Mouse (Mus musculus) liver (tissue): ENCODE results near the gene Rbfox1.

Experiments used
- DNase-seq: peaks from one replicate; pipeline ENCODE4 v3.0.0-alpha.2; 2020; ENCODE audit warnings: mixed read lengths

Gene Rbfox1

GRCm38 (mm10) chr16:6719027-6719426 lies 833.9 kb downstream of the Rbfox1 start:
- DNase-seq, result no peak

- no peak for DNase-seq
Measured at GRCm38 (mm10) chr16:6732646-6733045, 847.5 kb downstream of the Rbfox1 start.

GRCm38 (mm10) chr16:6733427-6733826 lies 848.3 kb downstream of the Rbfox1 start:
- DNase-seq, result no peak

- no peak for DNase-seq
Measured at GRCm38 (mm10) chr16:6736566-6736965, 851.4 kb downstream of the Rbfox1 start.

GRCm38 (mm10) chr16:6736998-6737397 lies 851.8 kb downstream of the Rbfox1 start:
- no peak for DNase-seq

- no peak for DNase-seq
Measured at GRCm38 (mm10) chr16:6746116-6746515, 861.0 kb downstream of the Rbfox1 start.

GRCm38 (mm10) chr16:6750491-6750890 lies 865.3 kb downstream of the Rbfox1 start:
- no peak for DNase-seq

GRCm38 (mm10) chr16:6754847-6755246 lies 869.7 kb downstream of the Rbfox1 start:
- no peak for DNase-seq

GRCm38 (mm10) chr16:6769495-6770237 lies 884.5 kb downstream of the Rbfox1 start:
- no peak for DNase-seq

- no peak for DNase-seq
Measured at GRCm38 (mm10) chr16:6777506-6778185, 892.5 kb downstream of the Rbfox1 start.

- no peak for DNase-seq
Measured at GRCm38 (mm10) chr16:6784144-6784543, 899.0 kb downstream of the Rbfox1 start.

GRCm38 (mm10) chr16:6785026-6785425 lies 899.9 kb downstream of the Rbfox1 start:
- no peak for DNase-seq

- no peak for DNase-seq
Measured at GRCm38 (mm10) chr16:6791218-6791617, 906.1 kb downstream of the Rbfox1 start.

- peak; percentile 33 for DNase-seq
Measured at GRCm38 (mm10) chr16:6791655-6792054, 906.5 kb downstream of the Rbfox1 start.

- DNase-seq, result no peak
Measured at GRCm38 (mm10) chr16:6806246-6806645, 921.1 kb downstream of the Rbfox1 start.

- no peak for DNase-seq
Measured at GRCm38 (mm10) chr16:6807835-6808234, 922.7 kb downstream of the Rbfox1 start.

- DNase-seq, result no peak
Measured at GRCm38 (mm10) chr16:6813871-6814270, 928.7 kb downstream of the Rbfox1 start.

GRCm38 (mm10) chr16:6821741-6822140 lies 936.6 kb downstream of the Rbfox1 start:
- no peak for DNase-seq

GRCm38 (mm10) chr16:6829892-6830524 lies 944.9 kb downstream of the Rbfox1 start:
- DNase-seq, result no peak

- DNase-seq, result no peak
Measured at GRCm38 (mm10) chr16:6833486-6833885, 948.3 kb downstream of the Rbfox1 start.

- DNase-seq, result no peak
Measured at GRCm38 (mm10) chr16:6835051-6835450, 949.9 kb downstream of the Rbfox1 start.

GRCm38 (mm10) chr16:6839299-6839995 lies 954.3 kb downstream of the Rbfox1 start:
- peak; percentile 42 for DNase-seq

- no peak for DNase-seq
Measured at GRCm38 (mm10) chr16:6840007-6840406, 954.9 kb downstream of the Rbfox1 start.
